Mouse (Mus musculus) small intestine, adult 2 months (tissue): ENCODE measurements around the gene Hdgfl2.

ENCODE experiments used
- CTCF ChIP-seq: fragments of 200-500 bp; IDR thresholded peaks from 2 replicates; pipeline ENCODE4 v1.5.1; 2012; ENCODE audit warnings: low read depth, mild to moderate bottlenecking, control low read depth, inconsistent platforms, low read length, moderate library complexity, mixed read lengths; ENCODE audit not compliant: insufficient replicate concordance, insufficient read length; ENCODE audit errors: extremely low read depth
- POLR2A ChIP-seq: fragments of 200-500 bp; IDR thresholded peaks from 2 replicates; pipeline ENCODE4 v1.6.1; 2012; ENCODE audit warnings: low read depth, mild to moderate bottlenecking, control low read depth, inconsistent platforms, low read length, moderate library complexity

- TF ChIP-seq CTCF (no peak), POLR2A (no peak)
Measured at GRCm38 (mm10) chr17:56051369-56051768, 28.1 kb upstream of the Hdgfl2 start.
